Mouse (Mus musculus): ENCODE results near the gene Igsf9.

DNA sequence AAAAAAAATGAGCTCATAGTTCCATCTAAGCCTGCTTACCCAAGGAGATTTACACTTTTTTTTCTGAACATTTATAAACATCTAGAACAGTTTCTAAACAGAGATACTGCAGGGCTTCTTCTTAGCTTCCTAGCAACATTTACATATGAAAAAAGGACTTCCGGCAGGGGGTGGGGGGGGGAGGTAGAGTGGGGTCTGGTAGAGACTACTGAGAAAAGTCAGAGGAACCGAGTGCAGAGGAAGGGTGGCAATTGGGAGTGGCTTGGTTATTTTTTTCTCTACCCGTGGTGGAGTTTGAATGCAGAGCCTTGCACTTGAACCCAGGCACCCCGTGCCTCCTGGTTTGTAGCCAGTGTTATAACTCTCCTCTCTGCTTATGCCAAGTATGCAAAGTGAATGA is 26.2 kb upstream of the Igsf9 start:
- TF ChIP-seq CTCF (IDR thresholded peaks at IDR 0.05; ENCODE audit: low read depth, low read length) (no peak), POLR2A (IDR thresholded peaks at IDR 0.05; ENCODE audit: insufficient read depth, low read length) (no peak), EP300 (IDR thresholded peaks at IDR 0.05; ENCODE audit: insufficient read depth, low read depth, low read length) (no peak)
